Mouse (Mus musculus): ENCODE measurements around the gene Sept1.
"Not testable (repeated sequence)": the region's sequence is repeated elsewhere in the genome, so short reads cannot be mapped to it uniquely, and the experiment has no call there.

The Sept1 gene

DNA sequence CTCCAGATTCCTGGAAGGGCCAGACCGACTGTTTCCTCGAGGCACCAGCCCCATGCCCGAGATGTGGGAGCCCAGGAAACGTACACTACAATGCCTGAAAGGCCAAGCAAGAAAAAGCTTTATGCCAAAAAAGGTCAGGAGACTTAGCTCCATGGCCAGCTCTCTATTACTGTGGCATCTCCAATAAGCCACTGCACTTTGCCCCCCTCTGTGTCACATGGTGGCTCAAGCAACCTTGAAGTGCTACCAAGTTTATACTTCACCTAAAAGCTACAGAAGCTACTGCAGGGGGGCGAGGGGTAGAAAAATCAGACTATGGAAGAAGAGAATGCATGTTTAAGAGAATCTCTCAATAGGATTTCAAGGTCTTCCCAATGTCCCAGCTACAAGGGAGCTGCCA, 39.9 kb downstream of the Sept1 start:
- DNase-seq: no peak

DNA sequence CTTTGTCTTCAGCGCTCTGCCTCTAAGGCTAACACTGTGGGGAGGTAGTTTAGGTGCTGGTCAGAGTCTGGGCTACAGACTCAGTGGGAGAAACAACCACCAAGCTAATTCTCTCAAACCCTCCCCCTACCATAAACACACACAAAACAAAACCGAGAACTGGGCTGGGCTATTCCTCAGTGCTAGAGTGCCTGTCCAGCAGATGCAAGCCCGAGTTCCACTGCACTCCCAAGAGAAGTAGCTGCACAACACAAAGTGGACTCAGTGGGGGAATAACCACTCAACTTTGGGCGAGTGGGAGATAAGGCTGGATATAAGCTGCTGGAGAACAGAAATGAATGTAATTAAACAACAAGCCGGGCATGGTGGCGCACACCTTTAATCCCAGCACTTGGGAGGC, 42.3 kb downstream of the Sept1 start:
- DNase-seq: no peak

- DNase-seq: no peak
Measured at GRCm38 (mm10) chr7:127188305-127189276, 44.3 kb downstream of the Sept1 start.

GRCm38 (mm10) chr7:127187351-127187750, 45.6 kb downstream of the Sept1 start:
- DNase-seq: no peak

- no peak for DNase-seq
Measured at GRCm38 (mm10) chr7:127185601-127186000, 47.3 kb downstream of the Sept1 start.

DNA sequence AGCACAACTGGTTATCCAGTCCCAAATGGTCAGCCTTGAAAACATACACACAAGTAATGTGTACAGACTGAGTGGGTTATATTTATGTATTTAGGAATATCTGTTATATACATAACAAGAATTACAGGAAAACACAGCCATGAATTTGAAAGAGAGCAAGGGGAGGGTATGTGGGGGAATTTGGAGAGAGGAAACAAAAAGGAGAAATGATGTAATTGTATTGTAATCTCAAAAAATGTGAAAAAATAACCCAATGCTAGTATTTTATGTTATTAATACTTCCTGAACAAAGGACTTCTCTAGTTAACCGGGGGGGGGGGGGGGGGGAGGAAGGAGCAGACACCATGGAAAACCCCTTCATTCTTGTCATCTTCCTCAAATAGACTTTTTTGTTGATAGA, 48.2 kb downstream of the Sept1 start:
- DNase-seq: no peak

- DNase-seq: no peak
Measured at GRCm38 (mm10) chr7:127183828-127184227, 49.1 kb downstream of the Sept1 start.

- no peak for DNase-seq
Measured at GRCm38 (mm10) chr7:127183345-127183744, 49.6 kb downstream of the Sept1 start.

GRCm38 (mm10) chr7:127181724-127182123, 51.2 kb downstream of the Sept1 start:
- DNase-seq: not testable (repeated sequence)

- no peak for DNase-seq
Measured at GRCm38 (mm10) chr7:127180783-127181182, 52.1 kb downstream of the Sept1 start.

- DNase-seq: no peak
Measured at GRCm38 (mm10) chr7:127176937-127177336, 56.0 kb downstream of the Sept1 start.

- no peak for DNase-seq
Measured at GRCm38 (mm10) chr7:127166501-127166900, 66.4 kb downstream of the Sept1 start.

- DNase-seq: no peak
Measured at GRCm38 (mm10) chr7:127165607-127166493, 67.1 kb downstream of the Sept1 start.
